In genomic region chr6:136011038-136011311, GRCm38 (mm10) we compare ENCODE assay signal across 22 mouse cellular contexts.
DNase-seq lines count a peak whose midpoint lies in the region; ATAC-seq and TF ChIP-seq lines count a peak whose summit lies in the region.
"Had no signal": no experiment of that assay in that cellular context is flagged by ENCODE, and none has a peak within 500 bp of the region (broad histone marks: within the 10 kb centered on the region; RNA-seq: fewer than 3 reads in every experiment).

No protein-coding gene starts in this region.

- H3K4me3 ChIP-seq in forebrain, embryonic 15.5 days, result no peak overlapping the region
- no peak overlapping the region for H3K4me3 ChIP-seq in forebrain, embryonic 11.5 days (ENCODE audit: low read depth, low read length)
- H3K4me3 ChIP-seq in limb, embryonic 12.5 days (replicated peaks), result no peak overlapping the region
- no peak overlapping the region for H3K4me3 ChIP-seq in limb, embryonic 10.5 days
- no peak overlapping the region for H3K4me3 ChIP-seq in cortical plate, adult 2 months (ENCODE audit: insufficient read depth, low read length)
- no peak overlapping the region for H3K4me3 ChIP-seq in olfactory bulb, adult 2 months (ENCODE audit: insufficient read depth, low read depth, low read length)
- H3K4me3 ChIP-seq: embryonic facial prominence, embryonic 13.5 days; forebrain, embryonic 12.5 days; gastrocnemius, adult 2 months; heart, adult 2 months; heart, embryonic 12.5 days; liver, embryonic 12.5 days; neural tube, embryonic 13.5 days; stomach, embryonic 15.5 days had no signal

- WGBS in forebrain, embryonic 15.5 days, result 70% methylated on average over 4 of the region's 4 CpGs
- 91% methylated on average over 4 of the region's 4 CpGs for WGBS in forebrain, embryonic 11.5 days
- 85% methylated on average over 4 of the region's 4 CpGs for WGBS in limb, embryonic 12.5 days
- 92% methylated on average over 4 of the region's 4 CpGs for WGBS in limb, embryonic 10.5 days
- 48% methylated on average over 4 of the region's 4 CpGs for WGBS in olfactory bulb, adult 2 months

- H3K36me3 ChIP-seq in forebrain, embryonic 15.5 days, result no peaks in the 10 kb centered on the region
- H3K36me3 ChIP-seq in forebrain, embryonic 11.5 days (ENCODE audit: control insufficient read depth, insufficient read depth, low read length), result no peaks in the 10 kb centered on the region
- H3K36me3 ChIP-seq in limb, embryonic 12.5 days, result no peaks in the 10 kb centered on the region
- H3K36me3 ChIP-seq in limb, embryonic 10.5 days, result no peaks in the 10 kb centered on the region
- H3K36me3 ChIP-seq: embryonic facial prominence, embryonic 13.5 days; forebrain, embryonic 12.5 days; heart, embryonic 12.5 days; liver, embryonic 12.5 days; neural tube, embryonic 13.5 days; stomach, embryonic 15.5 days had no signal

- TF ChIP-seq POLR2A in cortical plate, adult 2 months (IDR thresholded peaks at IDR 0.05; ENCODE audit: extremely low read depth, insufficient read depth, low read length), result no peak
- TF ChIP-seq POLR2A in olfactory bulb, adult 2 months (IDR thresholded peaks at IDR 0.05; ENCODE audit: insufficient read depth, low read depth, low read length), result no peak

- no peak overlapping the region for H3K4me2 ChIP-seq in forebrain, embryonic 15.5 days (replicated peaks)
- no peak overlapping the region for H3K4me2 ChIP-seq in forebrain, embryonic 11.5 days (ENCODE audit: low read depth, low read length, severe bottlenecking)
- H3K4me2 ChIP-seq in limb, embryonic 12.5 days, result no peak overlapping the region
- H3K4me2 ChIP-seq: embryonic facial prominence, embryonic 13.5 days; forebrain, embryonic 12.5 days; heart, embryonic 12.5 days; hindbrain, embryonic 14.5 days; liver, embryonic 12.5 days; neural tube, embryonic 13.5 days; stomach, embryonic 15.5 days had no signal

- no peak for TF ChIP-seq CTCF in cortical plate, adult 2 months (IDR thresholded peaks at IDR 0.05; ENCODE audit: extremely low read depth, insufficient read depth, low read length)
- TF ChIP-seq CTCF in olfactory bulb, adult 2 months (IDR thresholded peaks at IDR 0.05; ENCODE audit: insufficient read depth, low read depth, low read length), result no peak

- no peak for DNase-seq in forebrain, embryonic 11.5 days (ENCODE audit: low spot score)
- DNase-seq in limb, embryonic 10.5 days (ENCODE audit: low spot score), result no peak
- DNase-seq: adrenal gland, postnatal 10 days; gastrocnemius, adult 2 months; heart, adult 2 months; kidney, adult 11 months; liver, postnatal 0 days; thymus, postnatal 14 days had no signal

- H3K27ac ChIP-seq in forebrain, embryonic 15.5 days (replicated peaks), result 0 out of 2 replicates have a peak overlapping the region, but pooled peaks have one; percentile 6
- no peak overlapping the region for H3K27ac ChIP-seq in forebrain, embryonic 11.5 days (ENCODE audit: low read depth, low read length)
- 0 out of 2 replicates have a peak overlapping the region, but pooled peaks have one; percentile 66 for H3K27ac ChIP-seq in limb, embryonic 12.5 days
- no peak overlapping the region for H3K27ac ChIP-seq in limb, embryonic 10.5 days
- peak overlapping the region; percentile 78 for H3K27ac ChIP-seq in cortical plate, adult 2 months (ENCODE audit: insufficient read depth, low read length)
- H3K27ac ChIP-seq in olfactory bulb, adult 2 months (ENCODE audit: insufficient read depth, low read depth, low read length), result peak overlapping the region; percentile 51; the same call in 1 of the 2 replicates
- H3K27ac ChIP-seq: embryonic facial prominence, embryonic 13.5 days; gastrocnemius, adult 2 months; heart, adult 2 months; hindbrain, embryonic 14.5 days; liver, embryonic 12.5 days; neural tube, embryonic 13.5 days; stomach, embryonic 15.5 days had no signal

- H3K4me1 ChIP-seq in forebrain, embryonic 15.5 days, result peaks cover 17% of the 10 kb centered on the region
- H3K4me1 ChIP-seq in forebrain, embryonic 11.5 days (replicated peaks; ENCODE audit: control insufficient read depth, insufficient read depth, low read length), result peaks cover 6% of the 10 kb centered on the region
- H3K4me1 ChIP-seq in limb, embryonic 12.5 days (replicated peaks), result peaks cover 10% of the 10 kb centered on the region
- peaks cover 8% of the 10 kb centered on the region for H3K4me1 ChIP-seq in limb, embryonic 10.5 days
- H3K4me1 ChIP-seq in cortical plate, adult 2 months (ENCODE audit: control insufficient read depth, insufficient read depth, low read length), result peaks cover 20% of the 10 kb centered on the region
- H3K4me1 ChIP-seq in olfactory bulb, adult 2 months (ENCODE audit: control insufficient read depth, insufficient read depth, low read length), result peaks cover 25% of the 10 kb centered on the region
- H3K4me1 ChIP-seq: heart, embryonic 12.5 days; liver, embryonic 12.5 days; stomach, embryonic 15.5 days had no signal

- no peaks in the 10 kb centered on the region for H3K9me3 ChIP-seq in forebrain, embryonic 15.5 days
- H3K9me3 ChIP-seq in forebrain, embryonic 11.5 days (ENCODE audit: control insufficient read depth, low read length), result no peaks in the 10 kb centered on the region
- no peaks in the 10 kb centered on the region for H3K9me3 ChIP-seq in limb, embryonic 12.5 days
- H3K9me3 ChIP-seq in limb, embryonic 10.5 days (replicated peaks), result no peaks in the 10 kb centered on the region
- H3K9me3 ChIP-seq: embryonic facial prominence, embryonic 13.5 days; forebrain, embryonic 12.5 days; heart, embryonic 12.5 days; liver, embryonic 12.5 days; neural tube, embryonic 13.5 days; stomach, embryonic 15.5 days had no signal

- H3K9ac ChIP-seq in forebrain, embryonic 15.5 days (replicated peaks), result no peak overlapping the region
- no peak overlapping the region for H3K9ac ChIP-seq in forebrain, embryonic 11.5 days (ENCODE audit: low read length)
- no peak overlapping the region for H3K9ac ChIP-seq in limb, embryonic 12.5 days (replicated peaks)
- H3K9ac ChIP-seq: embryonic facial prominence, embryonic 13.5 days; forebrain, embryonic 12.5 days; heart, embryonic 12.5 days; hindbrain, embryonic 14.5 days; liver, embryonic 12.5 days; liver, postnatal 0 days; neural tube, embryonic 13.5 days; stomach, embryonic 15.5 days had no signal

- ATAC-seq in forebrain, embryonic 15.5 days (replicated peaks), result no peak
- no peak for ATAC-seq in forebrain, embryonic 11.5 days (replicated peaks; ENCODE audit: low FRiP score)
- ATAC-seq in limb, embryonic 12.5 days (ENCODE audit: insufficient number of reproducible peaks, insufficient read depth, low FRiP score, low TSS enrichment, low read depth), result no peak
- ATAC-seq in CD4-positive, CD25-positive, alpha-beta regulatory T cell, adult 4 months, result no peak
- ATAC-seq: inflammation-experienced regulatory T-cells, adult 6 months; liver, embryonic 12.5 days; liver, postnatal 0 days; Patski had no signal

- H3K27me3 ChIP-seq in forebrain, embryonic 15.5 days, result no peaks in the 10 kb centered on the region
- H3K27me3 ChIP-seq in forebrain, embryonic 11.5 days (ENCODE audit: control insufficient read depth, insufficient read depth, low read length), result no peaks in the 10 kb centered on the region
- H3K27me3 ChIP-seq in limb, embryonic 12.5 days, result no peaks in the 10 kb centered on the region
- no peaks in the 10 kb centered on the region for H3K27me3 ChIP-seq in limb, embryonic 10.5 days (ENCODE audit: low read depth, poor library complexity, severe bottlenecking)
- H3K27me3 ChIP-seq: embryonic facial prominence, embryonic 13.5 days; forebrain, embryonic 12.5 days; heart, embryonic 12.5 days; liver, embryonic 12.5 days; neural tube, embryonic 13.5 days; Patski; stomach, embryonic 15.5 days had no signal

Comparison
In these comparisons a context has a peak if more than half of its experiments do, and no peak if none do; other contexts are left out.
1. H3K27ac ChIP-seq: peak in forebrain, embryonic 15.5 days (single experiment), limb, embryonic 12.5 days (single experiment), cortical plate, adult 2 months (single experiment) and olfactory bulb, adult 2 months (single experiment); none in forebrain, embryonic 11.5 days (single experiment) and limb, embryonic 10.5 days (single experiment).